Mouse (Mus musculus): Measurements from ENCODE around the gene Btaf1. TPM values are rescaled to one million over a fixed set of nuclear protein-coding genes. Genes with fewer than 3 reads are reported as not detected.
"Not testable (repeated sequence)": the region's sequence is repeated elsewhere in the genome, so short reads cannot be mapped to it uniquely, and the experiment has no call there.

Gene Btaf1
- polyA plus RNA-seq, 1 experiment, result 9.1 TPM

DNA sequence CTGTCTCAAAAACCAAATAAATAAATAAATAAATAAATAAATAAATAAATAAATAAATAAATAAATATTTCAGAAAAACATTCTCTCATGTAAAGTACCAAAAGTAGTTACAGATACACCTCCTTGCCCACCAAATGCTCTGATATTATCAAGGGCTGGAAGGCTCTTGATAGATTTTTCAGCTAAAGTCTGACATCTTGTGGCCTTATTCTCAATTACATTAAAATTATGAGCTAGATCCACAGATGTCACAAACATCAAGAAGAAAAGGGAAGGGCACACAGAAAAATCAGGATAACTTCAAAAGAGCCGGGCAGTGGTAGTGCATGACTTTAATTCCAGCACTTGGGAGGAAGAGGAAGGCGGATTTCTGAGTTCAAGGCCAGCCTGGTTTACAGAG lies 3.9 kb upstream of the Btaf1 start:
- DNase-seq (ENCODE audit: low spot score), result no peak

DNA sequence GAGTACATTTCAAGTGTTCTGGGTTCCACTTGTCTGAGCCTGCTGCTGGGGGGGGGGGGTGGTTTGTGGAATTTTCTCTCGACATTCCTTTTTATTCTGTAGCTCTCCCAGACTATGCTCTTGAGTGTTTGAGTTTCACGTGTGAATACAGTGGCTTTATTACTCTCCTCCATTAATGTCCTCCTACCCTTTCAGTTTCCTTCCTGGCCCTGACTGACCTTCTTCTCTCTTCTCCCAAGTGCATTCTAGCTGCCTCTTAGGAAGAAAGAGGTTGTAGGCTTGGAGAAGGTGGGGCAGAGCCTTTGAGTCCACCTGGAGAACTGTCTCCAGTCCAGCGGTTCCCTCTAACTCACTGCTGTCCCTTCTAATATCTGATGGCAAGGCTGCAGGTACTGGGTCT lies 2.9 kb upstream of the Btaf1 start:
- DNase-seq (ENCODE audit: low spot score), result no peak

DNA sequence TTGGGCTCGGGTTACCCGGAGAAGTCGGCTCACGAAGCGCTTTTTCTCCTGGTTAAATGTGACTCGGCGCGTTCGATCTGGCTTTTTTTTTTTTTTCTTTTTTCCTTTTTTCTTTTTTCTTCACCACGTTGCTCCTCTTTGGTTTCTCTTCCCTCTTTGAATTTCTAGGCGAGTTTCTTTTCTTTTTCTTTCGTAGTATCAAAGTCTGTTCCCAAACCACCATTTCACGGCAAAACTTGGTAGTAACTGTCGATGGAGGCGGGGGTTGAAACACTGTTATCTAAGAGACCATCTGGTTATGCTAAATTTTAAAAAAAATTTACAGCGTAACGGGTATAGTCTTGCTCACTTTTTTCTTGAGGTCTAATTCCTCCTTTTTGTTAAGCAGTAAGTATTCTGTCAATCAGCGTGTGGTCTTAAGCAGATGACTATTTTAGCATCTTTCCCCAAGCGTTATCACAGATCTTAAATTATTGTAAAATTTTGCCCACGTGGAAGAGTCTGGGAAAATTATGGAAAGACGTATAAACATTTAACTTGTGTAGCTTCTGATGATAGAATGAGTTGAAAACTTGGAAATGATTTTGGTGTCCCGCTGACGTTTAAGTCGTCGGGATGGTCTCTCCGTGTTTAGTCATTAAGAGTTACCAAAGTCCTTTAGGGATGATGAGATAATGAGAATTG lies 816 bp downstream of the Btaf1 start:
- no peak for DNase-seq (ENCODE audit: low spot score)

DNA sequence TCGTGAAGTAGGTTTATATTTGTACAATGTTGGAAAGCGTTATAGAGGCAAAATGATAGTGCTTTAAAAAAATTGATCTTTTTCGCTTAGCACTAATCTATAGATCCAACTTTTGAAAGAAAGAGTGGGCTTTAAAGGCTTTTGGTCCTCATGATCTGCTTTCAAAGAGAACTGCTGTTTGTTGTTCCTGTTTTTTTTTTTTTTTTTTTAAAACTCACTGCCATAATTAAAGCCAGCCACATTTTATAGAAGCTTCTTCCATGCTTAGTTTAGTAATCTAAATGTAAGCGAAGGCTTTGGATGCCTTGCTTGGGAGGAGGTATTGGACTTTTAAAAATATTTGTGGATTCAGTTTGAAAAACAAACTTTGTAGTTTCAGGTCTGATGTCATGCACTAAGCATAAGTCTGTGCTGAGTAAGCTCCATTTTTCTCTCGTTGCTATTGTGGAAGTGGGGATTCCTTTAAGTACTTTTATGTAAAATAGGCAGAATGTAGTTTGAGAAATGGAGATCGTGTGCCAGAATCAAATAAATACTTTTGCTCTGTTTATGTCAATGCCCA lies 2.0 kb downstream of the Btaf1 start:
- no peak for DNase-seq (ENCODE audit: low spot score)

DNA sequence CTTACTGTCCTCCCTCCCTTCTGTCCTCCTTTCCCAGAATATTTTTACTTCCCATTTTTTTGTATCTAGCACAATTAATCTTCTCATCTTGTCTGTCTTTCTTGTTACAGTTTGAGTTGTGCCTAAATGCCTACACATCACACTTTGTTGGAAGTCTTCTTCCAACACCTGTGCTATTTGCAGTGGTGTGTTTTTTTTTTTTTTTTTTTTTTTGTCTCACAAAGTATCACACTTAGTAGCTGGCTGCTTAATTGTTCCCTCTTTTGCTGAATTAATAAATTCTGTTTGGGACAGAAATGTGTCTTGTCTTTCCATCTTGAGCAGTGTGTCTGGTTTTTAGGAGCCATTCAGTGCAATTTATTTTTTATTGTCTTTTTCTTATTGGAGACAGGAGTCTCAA lies 3.9 kb downstream of the Btaf1 start:
- DNase-seq (ENCODE audit: low spot score), result no peak

DNA sequence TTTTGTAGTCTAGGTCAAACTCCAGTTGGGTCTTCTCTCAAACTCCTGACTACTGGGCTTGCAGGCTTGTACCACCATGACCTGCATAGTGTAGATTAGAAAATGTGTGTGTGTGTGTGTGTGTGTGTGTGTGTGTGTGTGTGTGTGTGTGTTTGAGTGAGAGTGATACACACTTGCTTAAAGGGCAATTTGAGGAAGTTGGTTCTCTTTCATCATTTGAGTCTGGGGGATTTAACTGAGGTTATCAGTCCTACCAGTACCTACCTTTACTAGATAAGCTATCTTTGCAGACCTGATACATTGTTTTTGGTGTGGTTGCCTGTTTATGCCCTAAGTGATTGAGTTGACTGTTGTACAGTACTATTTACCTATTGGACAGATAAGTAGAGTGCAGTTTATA lies 6.2 kb downstream of the Btaf1 start:
- no peak for DNase-seq (ENCODE audit: low spot score)

DNA sequence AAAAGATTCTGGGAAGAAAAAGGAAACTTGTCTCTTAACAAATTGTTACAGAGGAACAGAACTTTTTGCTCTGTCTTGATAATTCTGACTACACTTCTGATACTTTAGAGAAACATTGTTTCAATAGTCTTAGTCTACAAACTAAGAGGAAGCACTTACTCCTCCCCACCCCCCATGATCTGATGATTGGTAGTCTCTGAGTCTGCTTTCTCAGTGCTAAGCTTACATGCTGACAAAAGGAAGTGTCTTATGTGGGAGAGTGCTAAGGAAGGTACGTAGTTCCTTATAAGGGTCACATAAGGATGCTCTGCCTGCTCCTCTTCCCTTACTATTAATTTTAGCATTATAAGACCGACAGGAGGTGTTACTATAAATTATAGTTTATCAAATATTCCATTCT lies 6.7 kb downstream of the Btaf1 start:
- DNase-seq (ENCODE audit: low spot score), result no peak

DNA sequence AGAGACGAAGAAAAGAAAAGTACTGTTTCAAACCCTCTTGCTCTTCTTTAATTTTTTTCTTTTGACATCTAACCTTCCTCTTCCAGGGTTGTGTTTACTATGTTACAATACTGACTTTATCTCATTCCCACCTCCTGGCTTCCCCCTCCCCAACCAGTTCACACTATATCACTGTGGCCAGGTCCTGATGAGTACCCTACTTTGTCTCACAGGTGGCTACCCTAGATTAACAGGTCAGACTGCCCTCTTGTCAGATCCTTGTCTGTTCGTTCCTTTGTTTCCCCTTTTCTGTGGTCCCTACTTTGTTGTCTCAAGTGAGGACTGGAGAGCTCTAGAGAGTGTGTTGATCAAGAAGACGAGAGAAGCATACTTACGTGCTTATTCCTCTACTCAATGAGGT lies 10.4 kb downstream of the Btaf1 start:
- DNase-seq (ENCODE audit: low spot score), result no peak

DNA sequence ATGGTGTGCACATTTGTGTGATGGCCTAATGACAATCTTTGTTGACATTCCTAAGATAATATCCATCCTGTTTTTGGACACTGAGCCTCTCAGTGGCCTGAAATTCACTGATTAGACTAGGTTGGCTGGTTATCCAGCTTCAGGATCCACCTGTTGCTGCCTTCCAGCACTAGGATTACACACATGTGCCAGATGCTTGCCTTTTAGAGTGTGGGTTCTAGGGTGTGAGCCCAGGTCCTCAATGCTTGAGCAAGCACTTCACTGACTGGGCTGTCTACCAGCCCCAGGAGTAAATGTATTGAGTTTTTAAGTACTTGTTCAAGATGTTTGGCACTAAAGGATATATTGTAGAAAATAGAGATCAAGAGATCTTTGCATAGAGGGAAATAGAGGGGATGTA lies 12.1 kb downstream of the Btaf1 start:
- no peak for DNase-seq (ENCODE audit: low spot score)

DNA sequence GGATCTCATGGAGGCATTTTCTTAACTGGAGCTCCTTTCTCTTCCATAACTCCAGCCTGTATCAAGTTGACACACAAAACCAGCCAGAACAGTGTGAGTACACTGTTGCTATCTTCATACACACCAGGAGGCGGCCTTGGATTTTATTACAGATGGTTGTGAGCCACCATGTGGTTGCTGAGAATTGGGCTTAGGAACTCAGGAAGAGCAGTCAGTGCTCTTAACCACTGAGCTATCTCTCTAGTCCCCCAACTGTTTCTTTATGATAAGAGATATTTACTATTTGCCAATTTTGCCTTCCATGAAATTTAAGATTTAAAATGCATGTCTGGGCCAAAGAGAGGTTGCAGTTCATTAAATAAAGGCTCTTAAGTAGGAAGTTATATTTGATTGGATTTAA lies 14.2 kb downstream of the Btaf1 start:
- no peak for DNase-seq (ENCODE audit: low spot score)

DNA sequence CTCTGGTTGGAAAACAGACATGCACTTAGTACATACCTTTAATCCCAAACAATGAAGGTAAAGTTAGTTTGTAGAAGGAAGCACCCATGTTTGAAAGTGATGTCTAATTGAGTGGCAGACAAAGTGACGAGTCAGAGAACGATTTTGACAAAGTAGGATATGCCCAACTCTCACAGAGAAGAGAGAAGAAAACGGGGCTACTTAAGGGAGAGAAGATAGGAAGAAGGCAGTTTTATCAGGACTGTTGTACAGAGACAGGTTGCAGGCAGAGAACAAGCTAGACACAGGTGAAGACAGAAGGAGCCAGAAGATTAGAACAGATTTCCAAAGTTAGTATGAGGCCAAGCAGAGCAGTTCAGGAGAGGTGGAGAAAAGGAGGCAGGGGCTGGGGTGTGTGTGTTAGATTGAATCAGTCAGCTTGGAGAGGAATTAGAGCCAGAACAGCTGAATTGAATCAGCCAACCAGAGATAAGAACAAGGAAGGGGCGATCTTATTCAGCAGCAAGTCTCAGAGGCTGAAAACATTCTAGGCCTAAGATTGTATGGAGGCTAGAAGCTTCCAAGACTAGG lies 27.8 kb downstream of the Btaf1 start:
- no peak for DNase-seq (ENCODE audit: low spot score)

DNA sequence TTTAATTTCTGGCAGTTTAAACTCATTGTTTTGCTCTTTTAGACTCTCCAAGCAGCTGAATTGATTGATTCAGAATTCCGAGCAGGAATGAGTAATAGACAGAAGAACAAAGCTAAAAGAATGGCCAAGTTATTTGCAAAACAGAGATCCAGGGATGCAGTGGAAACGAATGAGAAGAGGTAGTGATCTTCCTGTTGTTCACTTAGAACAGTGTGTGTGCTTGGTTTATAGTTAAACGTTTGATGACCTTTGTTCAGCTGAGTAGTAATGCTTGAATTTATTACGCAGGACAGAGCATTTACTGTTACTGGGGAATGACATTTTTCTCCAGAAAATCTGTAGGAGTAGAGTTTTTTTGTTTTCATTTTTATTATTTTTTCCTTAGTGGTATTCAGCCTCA lies 32.5 kb downstream of the Btaf1 start:
- DNase-seq (ENCODE audit: low spot score), result no peak

DNA sequence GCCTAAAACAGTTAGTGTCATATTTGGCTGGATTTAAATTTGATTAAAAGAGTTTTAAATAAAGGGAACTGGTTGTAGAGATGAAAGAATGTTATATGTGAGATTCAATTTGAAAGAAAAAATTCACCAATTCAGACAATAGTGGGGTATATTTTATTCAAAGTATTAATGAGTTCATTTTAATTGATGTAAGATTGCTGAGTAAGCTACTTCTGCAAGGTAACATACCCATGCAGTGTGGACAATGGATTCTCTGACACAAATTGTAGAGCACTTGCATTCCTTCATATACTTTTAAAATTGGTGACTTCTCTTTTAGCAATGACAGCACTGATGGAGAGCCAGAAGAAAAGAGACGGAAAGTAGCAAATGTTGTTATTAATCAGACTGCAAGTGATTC lies 35.4 kb downstream of the Btaf1 start:
- no peak for DNase-seq (ENCODE audit: low spot score)

DNA sequence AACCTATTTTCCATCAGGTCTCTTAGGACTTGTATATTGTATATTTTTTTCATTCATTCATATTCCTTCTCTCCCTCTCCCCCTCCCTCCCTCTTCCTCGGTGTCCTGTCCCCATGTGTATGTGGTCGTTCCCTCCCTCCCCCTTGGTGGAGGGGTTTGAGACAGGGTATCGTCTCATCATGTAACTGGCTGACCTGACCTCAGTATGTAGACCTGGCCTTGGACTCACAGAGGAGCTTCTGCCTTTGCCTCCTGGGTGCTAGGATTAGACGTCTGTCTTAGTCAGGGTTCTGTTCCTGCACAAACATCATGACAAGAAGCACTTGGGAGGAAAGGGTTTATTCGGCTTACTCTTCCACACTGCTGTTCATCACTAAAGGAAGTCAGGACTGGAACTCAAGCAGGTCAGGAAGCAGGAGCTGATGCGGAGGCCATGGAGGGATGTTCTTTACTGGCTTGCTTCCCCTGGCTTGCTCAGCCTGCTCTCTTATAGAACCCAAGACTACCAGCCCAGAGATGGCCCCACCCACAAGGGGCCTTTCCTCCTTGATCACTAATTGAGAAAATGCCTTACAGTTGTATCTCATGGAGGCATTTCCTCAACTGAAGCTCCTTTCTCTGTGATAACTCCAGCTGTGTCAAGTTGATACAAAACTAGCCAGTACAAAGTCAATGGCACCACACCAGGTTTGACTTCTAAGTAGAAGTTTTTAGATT lies 36.8 kb downstream of the Btaf1 start:
- not testable (repeated sequence) for DNase-seq (ENCODE audit: low spot score)

DNA sequence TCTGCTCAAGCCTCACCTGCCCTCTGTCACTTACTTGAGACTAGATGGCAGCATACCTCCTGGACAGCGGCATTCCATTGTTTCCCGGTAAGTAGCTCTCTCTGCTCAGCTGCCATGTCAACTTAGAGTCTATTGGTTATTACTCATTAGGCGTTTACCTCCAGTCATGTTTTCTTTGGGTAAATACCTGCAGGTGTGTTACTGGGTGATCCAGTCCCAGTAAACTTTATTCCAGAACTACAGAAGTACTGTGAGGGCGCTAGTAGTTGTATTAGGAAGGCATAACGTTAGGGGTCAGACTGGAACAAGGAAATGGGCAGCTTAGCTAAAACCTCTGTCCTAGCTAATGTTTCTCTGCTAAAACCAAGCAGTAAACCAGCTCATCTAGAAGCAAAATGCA lies 78.7 kb downstream of the Btaf1 start:
- no peak for DNase-seq (ENCODE audit: low spot score)

DNA sequence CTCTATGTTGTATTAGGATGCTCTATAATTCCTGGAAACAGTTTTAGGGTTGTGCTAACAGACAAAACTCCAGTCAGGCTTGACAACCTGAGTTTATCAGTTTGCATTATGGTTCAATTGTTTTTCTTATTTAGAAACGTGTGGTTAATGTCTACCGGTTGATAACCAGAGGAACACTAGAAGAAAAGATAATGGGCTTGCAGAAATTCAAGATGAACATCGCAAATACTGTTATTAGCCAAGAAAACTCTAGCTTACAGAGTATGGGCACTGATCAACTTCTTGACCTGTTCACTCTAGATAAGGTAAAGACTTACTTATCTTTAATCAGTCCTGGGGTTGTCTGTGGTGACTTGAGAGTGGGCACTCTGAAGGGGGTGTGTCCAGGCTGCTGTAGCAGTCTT lies 84.0 kb downstream of the Btaf1 start:
- DNase-seq (ENCODE audit: low spot score), result no peak

DNA sequence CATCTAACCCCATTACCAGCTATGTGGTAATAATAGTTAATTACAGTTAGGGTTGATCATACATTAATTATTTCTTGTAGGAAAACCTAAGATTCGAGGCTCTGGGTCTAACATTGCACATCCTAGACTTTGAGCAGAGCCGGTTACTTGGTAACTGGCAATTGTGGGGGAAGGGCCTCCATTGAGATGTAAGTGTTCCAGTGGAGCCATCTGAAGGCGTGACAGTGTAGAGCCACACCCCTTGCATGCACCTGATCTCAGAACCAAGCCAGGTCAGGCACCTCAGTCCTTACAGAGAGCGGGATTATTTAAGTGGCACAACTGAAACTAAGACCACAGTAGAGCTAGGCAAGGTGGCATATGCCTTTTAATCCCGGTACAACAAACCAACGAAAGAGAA lies 87.6 kb downstream of the Btaf1 start:
- DNase-seq (ENCODE audit: low spot score), result no peak

DNA sequence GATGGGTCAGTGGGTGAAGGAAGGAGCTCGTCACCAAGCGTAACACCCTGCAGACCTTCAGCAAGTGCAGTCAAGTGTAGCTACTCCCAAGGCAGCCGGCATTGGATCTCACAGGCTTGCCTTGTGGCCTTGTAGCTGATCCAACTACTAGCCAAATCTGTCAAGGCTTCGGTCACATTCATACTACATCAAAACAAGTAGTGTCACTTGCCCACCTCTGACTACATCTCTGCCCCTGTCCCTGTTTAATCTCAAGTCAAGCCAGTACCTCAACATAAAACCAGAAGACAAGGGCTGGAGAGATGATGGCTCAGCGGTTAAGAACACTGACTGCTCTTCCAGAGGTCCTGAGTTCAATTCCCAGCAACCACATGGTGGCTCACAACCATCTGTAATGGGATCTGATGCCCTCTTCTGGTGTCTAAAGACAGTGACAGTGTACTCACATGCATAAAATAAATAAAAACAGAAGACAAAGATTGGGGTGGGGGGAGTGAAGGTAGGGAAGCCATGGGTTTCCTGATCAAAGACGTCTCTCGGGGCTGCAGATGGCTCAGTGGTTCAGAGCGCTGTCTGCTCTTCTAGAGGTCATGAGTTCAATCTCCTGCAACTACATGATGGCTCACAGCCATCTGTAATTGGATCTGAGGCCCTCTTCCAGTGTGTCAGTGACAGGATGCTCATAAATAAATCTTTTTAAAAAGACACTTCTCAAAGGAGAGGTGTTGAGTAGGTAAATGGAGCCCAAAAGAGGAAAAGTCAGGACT lies 88.5 kb downstream of the Btaf1 start:
- no peak for DNase-seq (ENCODE audit: low spot score)

DNA sequence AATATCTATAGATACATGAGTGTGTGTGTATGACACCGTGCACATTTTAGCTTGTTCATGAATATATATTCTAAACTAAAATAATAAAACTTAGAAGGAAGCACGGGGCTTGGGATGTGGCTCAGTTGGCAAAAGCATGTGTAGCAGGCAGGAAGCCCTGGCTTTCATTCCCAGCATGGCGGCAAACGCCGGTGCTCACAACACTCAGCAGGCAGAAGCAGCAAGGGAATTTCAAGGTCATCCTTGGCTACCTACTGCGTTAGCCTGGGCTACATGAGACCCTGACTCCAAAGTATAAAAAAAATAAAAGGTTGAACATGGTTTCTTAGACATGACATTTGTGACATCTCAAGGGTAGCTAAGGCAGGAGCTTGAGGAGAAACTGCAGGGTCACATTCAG lies 91.0 kb downstream of the Btaf1 start:
- no peak for DNase-seq (ENCODE audit: low spot score)

DNA sequence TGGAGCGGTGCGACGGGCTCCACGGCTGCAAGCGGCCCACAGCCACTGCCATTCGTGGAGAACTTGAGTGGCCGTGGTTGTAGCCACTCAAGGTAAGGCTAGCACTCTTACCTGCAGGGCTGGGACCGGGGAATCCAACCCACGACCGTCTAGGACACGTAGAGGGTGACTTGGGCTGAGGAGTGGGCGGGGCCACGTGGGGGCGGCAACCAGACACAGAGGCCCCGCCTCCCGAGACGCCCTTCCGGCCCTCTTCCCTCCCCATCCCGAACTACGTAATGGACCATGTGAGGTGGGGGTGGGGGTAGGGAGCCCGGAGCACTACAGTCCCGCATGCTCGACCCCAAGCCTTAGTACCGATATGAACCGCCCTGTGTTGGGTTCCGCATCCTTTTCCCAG lies 92.5 kb downstream of the Btaf1 start:
- DNase-seq (ENCODE audit: low spot score), result no peak

DNA sequence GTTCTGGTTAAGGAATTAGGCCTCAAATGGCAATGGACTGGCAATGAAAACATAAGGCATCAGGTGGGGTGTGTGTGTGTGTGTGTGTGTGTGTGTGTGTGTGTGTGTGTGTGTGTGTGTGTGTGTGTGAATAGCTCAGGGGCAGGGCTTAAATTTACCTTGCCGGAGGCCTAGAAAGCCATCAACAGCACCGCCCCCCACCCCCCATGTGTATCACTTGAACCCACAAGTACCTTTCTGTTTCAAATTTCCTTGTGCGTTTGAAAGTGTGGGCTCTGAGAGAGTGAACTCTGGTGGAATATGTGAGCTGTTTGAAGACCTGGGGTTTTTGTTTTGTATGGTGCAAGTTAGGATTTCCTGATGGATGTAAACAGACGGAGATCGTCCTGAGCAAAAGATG lies 93.1 kb downstream of the Btaf1 start:
- DNase-seq (ENCODE audit: low spot score), result no peak

DNA sequence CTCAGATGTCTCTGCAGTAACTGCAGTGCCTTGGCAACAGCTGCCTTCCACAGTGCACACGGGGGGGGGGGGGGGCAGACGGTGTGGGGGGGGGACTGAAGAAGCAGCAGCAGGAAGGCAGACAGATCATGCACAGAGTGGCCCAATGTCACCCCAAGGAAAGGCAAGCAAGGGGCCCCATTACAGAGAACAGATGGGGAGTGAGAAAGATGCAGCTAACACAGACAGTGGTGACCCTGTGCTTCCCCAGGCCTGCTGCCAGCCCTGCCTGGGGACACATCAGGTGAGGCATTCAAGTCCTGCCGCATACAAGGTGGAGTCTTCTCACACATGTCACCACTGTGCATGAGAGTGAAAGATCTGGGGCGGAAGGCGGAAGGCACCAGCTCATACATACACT lies 94.7 kb downstream of the Btaf1 start:
- no peak for DNase-seq (ENCODE audit: low spot score)
